Mouse (Mus musculus): Measurements from ENCODE around the gene Ino80.

GRCm38 (mm10) chr2:119500965-119501652 is 23.6 kb upstream of the Ino80 start:
- TF ChIP-seq POLR2A (IDR thresholded peaks at IDR 0.05; ENCODE audit: low read depth, low read length), result no peak
- TF ChIP-seq CTCF (IDR thresholded peaks at IDR 0.05; ENCODE audit: extremely low read depth, insufficient read length, insufficient replicate concordance, low read depth, low read length), result no peak

All from small intestine, adult 2 months (tissue).